Mouse (Mus musculus) liver, embryonic 14.5 days (tissue): Measurements from ENCODE around the gene Neurl1a. TPM values are rescaled to one million over a fixed set of nuclear protein-coding genes. Genes with fewer than 3 reads are reported as not detected.

Experiments used
- ATAC-seq: fragments of 200-750 bp; cut with Nextera tagmentation; 2 replicates; pipeline ENCODE4 v1.8.0; 2017; ENCODE audit warnings: moderate number of reproducible peaks, mild to moderate bottlenecking, moderate library complexity; ENCODE audit not compliant: insufficient read depth
- DNase-seq, 3 experiments: peaks; one replicate each; pipeline ENCODE4 v3.0.0-alpha.2; 2012 to 2013; ENCODE audit warnings: low read depth in 3 of 3, low spot score in 3 of 3
- H3K27ac ChIP-seq: fragments of 300-500 bp; sonication (generic); 2 replicates; pipeline ENCODE4 v1.5.1; 2014; ENCODE audit warnings: moderate library complexity, mild to moderate bottlenecking, control low read depth, inconsistent platforms
- H3K27me3 ChIP-seq: fragments of 300-500 bp; sonication (generic); 2 replicates; pipeline ENCODE4 v1.6.1; 2014; ENCODE audit warnings: mild to moderate bottlenecking, low read length, moderate library complexity; ENCODE audit not compliant: control insufficient read depth, insufficient read depth
- H3K36me3 ChIP-seq: fragments of 300-500 bp; sonication (generic); replicated peaks from 2 replicates; pipeline ENCODE4 v1.6.1; 2014; ENCODE audit warnings: low read depth; ENCODE audit not compliant: control insufficient read depth, insufficient read depth
- H3K4me1 ChIP-seq, 2 experiments: fragments of 200-500 bp in 1 of 2; fragments of 300-500 bp in 1 of 2; sonication (generic) in 1 of 2; replicated peaks; 2 replicates each; pipeline ENCODE4 v1.6.1; 2012 to 2014; ENCODE audit warnings: antibody characterized with exemption in 1 of 2, inconsistent platforms in 1 of 2, low read length in 1 of 2; ENCODE audit not compliant: control insufficient read depth in 2 of 2, insufficient read depth in 2 of 2
- H3K4me2 ChIP-seq: fragments of 300-500 bp; sonication (generic); 2 replicates; pipeline ENCODE4 v1.6.1; 2014; ENCODE audit warnings: low read depth, mild to moderate bottlenecking, control low read depth, moderate library complexity
- H3K4me3 ChIP-seq, 2 experiments: fragments of 200-500 bp in 1 of 2; fragments of 300-500 bp in 1 of 2; sonication (generic) in 1 of 2; 2 replicates each; pipeline ENCODE4 v1.5.1; 2012 to 2014; ENCODE audit warnings: low read depth in 2 of 2, low read length in 2 of 2, mild to moderate bottlenecking in 2 of 2, control low read depth in 1 of 2, inconsistent platforms in 1 of 2, moderate library complexity in 1 of 2; ENCODE audit not compliant: insufficient read depth in 1 of 2
- H3K9ac ChIP-seq: fragments of 300-500 bp; sonication (generic); replicated peaks from 2 replicates; pipeline ENCODE4 v1.6.1; 2014; ENCODE audit warnings: mild to moderate bottlenecking, control low read depth, moderate library complexity
- H3K9me3 ChIP-seq: fragments of 300-500 bp; sonication (generic); 2 replicates; pipeline ENCODE4 v1.6.1; 2016; ENCODE audit warnings: low read length, mixed read lengths; ENCODE audit not compliant: control insufficient read depth
- CTCF ChIP-seq: IDR thresholded peaks from 2 replicates; pipeline ENCODE4 v1.5.1; 2016; ENCODE audit warnings: antibody characterized with exemption, low read depth, control low read depth
- EP300 ChIP-seq: IDR thresholded peaks from 2 replicates; pipeline ENCODE4 v1.6.1; 2016; ENCODE audit warnings: antibody characterized with exemption, low read depth
- WGBS: fragments of 180-500 bp; shearing (Covaris S2); extraction: QIAGEN DNeasy Blood & Tissue Kit; methylation state at CpG from one replicate; pipeline ENCODE4 v1.1.7; 2014; ENCODE audit not compliant: insufficient replicate concordance; 5-methylcytosine and 5-hydroxymethylcytosine counted together
- polyA plus RNA-seq, 2 experiments: library from polyadenylated mRNA; depleted of rRNA in 1 of 2; stranded (reverse) in 1 of 2; unstranded in 1 of 2; fragments of >200 nt; fragmentation: Nextera tagmentation in 1 of 2; extraction: Ambion mirVana in 1 of 2; gene quantifications; 2 replicates each; pipeline versions ENCODE4 v1.2.1 to v1.2.3; 2012 to 2014

The Neurl1a gene
- polyA plus RNA-seq, 2 experiments = 0.53 to 0.70 TPM

GRCm38 (mm10) chr19:47279788-47280532 is 101.3 kb downstream of the Neurl1a start:
- H3K9me3 ChIP-seq = no peaks in the 10 kb centered on the region
- 60% methylated on average over 15 of the region's 15 CpGs for WGBS
- H3K9ac ChIP-seq = no peak overlapping the region
- H3K4me3 ChIP-seq = no peak overlapping the region
- DNase-seq (no peak), ATAC-seq (no peak)
- H3K4me2 ChIP-seq = no peak overlapping the region
- H3K36me3 ChIP-seq = no peaks in the 10 kb centered on the region
- H3K27me3 ChIP-seq = no peaks in the 10 kb centered on the region
- H3K4me1 ChIP-seq = no peaks in the 10 kb centered on the region
- H3K27ac ChIP-seq = no peak overlapping the region
- TF ChIP-seq EP300 (no peak), CTCF (no peak; the same call in 1 of the 2 replicates)

GRCm38 (mm10) chr19:47280894-47281293 is 102.3 kb downstream of the Neurl1a start:
- no peak for TF ChIP-seq CTCF
- no peak for TF ChIP-seq EP300
- Histone ChIP-seq H3K27ac (no peak overlapping the region), H3K27me3 (no peaks in the 10 kb centered on the region), H3K4me2 (no peak overlapping the region), H3K4me3 (no peak overlapping the region), H3K36me3 (no peaks in the 10 kb centered on the region), H3K4me1 (no peaks in the 10 kb centered on the region), H3K9me3 (no peaks in the 10 kb centered on the region), H3K9ac (no peak overlapping the region)
- ATAC-seq (no peak), DNase-seq (no peak)
- WGBS = 70% methylated on average over 9 of the region's 9 CpGs

GRCm38 (mm10) chr19:47282050-47282454 is 103.4 kb downstream of the Neurl1a start:
- no peaks in the 10 kb centered on the region for H3K27me3 ChIP-seq
- no peak overlapping the region for H3K9ac ChIP-seq
- no peaks in the 10 kb centered on the region for H3K36me3 ChIP-seq
- DNase-seq (no peak), ATAC-seq (no peak)
- WGBS = 65% methylated on average over 6 of the region's 6 CpGs
- H3K9me3 ChIP-seq = no peaks in the 10 kb centered on the region
- no peak overlapping the region for H3K4me2 ChIP-seq
- H3K4me3 ChIP-seq = no peak overlapping the region
- no peak for TF ChIP-seq EP300
- H3K4me1 ChIP-seq = no peaks in the 10 kb centered on the region
- H3K27ac ChIP-seq = no peak overlapping the region

GRCm38 (mm10) chr19:47282688-47283215 is 104.1 kb downstream of the Neurl1a start:
- Histone ChIP-seq H3K27ac (no peak overlapping the region), H3K4me3 (no peak overlapping the region)
- 77% methylated on average over 17 of the region's 17 CpGs for WGBS

GRCm38 (mm10) chr19:47285581-47285980 is 107.0 kb downstream of the Neurl1a start:
- Histone ChIP-seq H3K4me3 (no peak overlapping the region), H3K4me1 (no peaks in the 10 kb centered on the region), H3K9me3 (no peaks in the 10 kb centered on the region), H3K4me2 (no peak overlapping the region), H3K36me3 (no peaks in the 10 kb centered on the region), H3K27ac (no peak overlapping the region), H3K27me3 (no peaks in the 10 kb centered on the region), H3K9ac (no peak overlapping the region)
- WGBS = 71% methylated on average over 6 of the region's 6 CpGs
- ATAC-seq (no peak), DNase-seq (no peak)
- no peak for TF ChIP-seq EP300
- TF ChIP-seq CTCF = no peak

More at GRCm38 (mm10) chr19:47282688-47283215, 104.1 kb downstream of the Neurl1a start:
- H3K27me3 ChIP-seq = no peaks in the 10 kb centered on the region
- TF ChIP-seq EP300 = no peak
- no peak for TF ChIP-seq CTCF
- no peak for ATAC-seq
- H3K4me1 ChIP-seq = no peaks in the 10 kb centered on the region
- H3K36me3 ChIP-seq = no peaks in the 10 kb centered on the region
- H3K9ac ChIP-seq = no peak overlapping the region
- H3K4me2 ChIP-seq = no peak overlapping the region
- no peak for DNase-seq
- no peaks in the 10 kb centered on the region for H3K9me3 ChIP-seq
